Mouse (Mus musculus): ENCODE results near the gene Hoxa4.

GRCm38 (mm10) chr6:52159979-52160378, 31.6 kb downstream of the Hoxa4 start:
- TF ChIP-seq POLR2A (IDR thresholded peaks at IDR 0.05; ENCODE audit: extremely low read depth, insufficient read depth, low read length) (no peak), CTCF (IDR thresholded peaks at IDR 0.05; ENCODE audit: extremely low read depth, insufficient read depth, low read length) (no peak)
